Mouse (Mus musculus): ENCODE results near the gene Nodal.

- TF ChIP-seq POLR2A (IDR thresholded peaks at IDR 0.05; ENCODE audit: borderline replicate concordance, extremely low read depth, insufficient read depth, insufficient read length, poor library complexity, severe bottlenecking) = no peak
- no peak for TF ChIP-seq CTCF (IDR thresholded peaks at IDR 0.05; ENCODE audit: borderline replicate concordance, extremely low read depth, insufficient read depth, insufficient read length)
Observed at GRCm38 (mm10) chr10:61372585-61372923, 45.2 kb upstream of the Nodal start.

All from brain, embryonic 14.5 days (tissue).